Mouse (Mus musculus) gastrocnemius, postnatal 25 days (tissue): ENCODE results near the gene Nelfa. TPM values are rescaled to one million over a fixed set of nuclear protein-coding genes. Genes with fewer than 3 reads are reported as not detected.
"Not testable (repeated sequence)": the region's sequence is repeated elsewhere in the genome, so short reads cannot be mapped to it uniquely, and the experiment has no call there.

Source experiments
- DNase-seq: peaks from one replicate; pipeline ENCODE4 v3.0.0; 2022
- long read RNA-seq, 2 experiments: library from polyadenylated mRNA; stranded (forward); transcript quantifications; one replicate each; pipeline ENCODE4 v2.0.0; 2021
- total RNA-seq, 2 experiments: library from RNA; stranded (reverse); gene quantifications; 1 replicate in 1 of 2; 2 replicates in 1 of 2; pipeline ENCODE4 v1.2.3; 2021

Nelfa gene
- total RNA-seq: 1 to 10 TPM; 4.7 to 6.6 TPM
- long read RNA-seq, experiment 1, transcript Nelfa-201 (11 exons, 2,580 nt): major isoform, 8 of 12 reads
- long read RNA-seq, experiment 1, partial matches to known transcripts: 1 of 12 reads
- long read RNA-seq, experiment 1, other reads (novel, unspliced or antisense): 3 of 12 reads
- long read RNA-seq, experiment 2, transcript Nelfa-201 (11 exons, 2,580 nt): major isoform, 6 of 6 reads
- long read RNA-seq, experiment 2, partial matches to known transcripts: 0 of 6 reads
- long read RNA-seq, experiment 2, other reads (novel, unspliced or antisense): 0 of 6 reads

DNA sequence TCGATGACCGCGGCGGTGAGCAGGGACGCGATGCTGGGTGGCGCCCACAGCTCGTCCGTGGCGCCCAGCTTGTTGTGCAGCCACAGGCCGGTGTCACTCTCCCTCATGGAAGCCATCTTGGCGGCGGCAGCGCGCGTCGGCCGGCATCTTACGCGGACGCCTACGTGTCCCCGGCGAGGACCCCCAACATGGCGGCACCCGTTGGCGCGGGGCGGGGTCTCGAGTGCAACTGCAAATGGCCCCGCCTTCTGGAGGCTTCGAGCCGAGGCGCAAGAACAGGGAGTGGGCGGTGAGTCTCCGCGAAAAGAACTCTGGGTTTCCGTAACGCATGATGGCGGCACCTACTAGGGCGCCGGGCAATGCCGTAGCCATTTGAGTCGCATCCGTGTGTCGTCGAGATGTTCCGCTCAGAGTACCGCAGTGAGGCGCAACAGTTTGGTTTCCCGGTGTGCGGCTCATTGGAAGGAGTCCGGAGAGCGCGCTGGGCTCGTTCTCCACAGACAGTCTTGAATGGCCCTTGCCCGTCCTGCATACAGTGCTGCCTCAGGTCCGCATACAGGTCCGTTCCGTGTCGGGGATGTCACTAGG is at the start of gene Nelfa:
Gene Nelfa, minus strand, starts transcription at position 294 of the 588 bp plus-strand sequence.
- DNase-seq: peak; percentile 99

DNA sequence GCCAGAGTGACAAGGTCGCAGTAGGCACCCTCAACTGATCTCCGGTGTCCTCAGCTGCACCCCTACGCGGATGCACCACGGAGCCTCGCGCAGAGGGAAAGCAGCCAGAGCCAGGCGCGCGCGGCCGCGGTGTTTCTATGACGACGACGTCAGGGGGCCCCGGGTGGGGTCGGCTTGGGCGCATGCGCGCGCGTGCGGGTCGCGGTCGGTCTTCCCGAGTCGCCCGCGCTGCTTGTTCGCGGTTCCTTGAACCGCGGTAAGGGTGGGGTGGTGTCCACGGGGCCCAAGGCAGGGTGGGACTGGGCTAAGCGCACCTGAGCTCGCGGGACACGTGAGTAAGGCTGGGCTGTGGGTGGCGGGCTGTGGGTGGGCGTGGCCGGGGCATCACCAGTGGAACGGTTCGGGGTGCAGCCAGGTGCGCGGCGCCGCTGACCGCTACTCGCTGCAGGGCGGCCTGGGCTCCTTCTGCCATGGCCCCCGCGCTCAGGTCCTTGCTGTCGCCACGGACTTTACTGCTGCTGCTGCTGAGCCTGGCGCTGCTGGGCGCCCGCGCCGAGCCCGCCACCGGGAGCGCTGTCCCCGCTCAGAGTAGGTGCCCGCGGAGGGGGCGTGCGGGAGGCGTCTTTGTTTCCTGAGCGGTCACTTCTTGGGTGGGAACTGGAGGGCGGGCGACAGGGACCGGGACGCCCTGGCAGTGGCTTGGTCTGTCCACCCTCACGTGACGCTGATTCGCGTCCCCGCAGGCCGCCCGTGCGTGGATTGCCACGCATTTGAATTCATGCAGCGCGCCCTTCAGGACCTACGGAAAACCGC is 47.3 kb upstream of the Nelfa start, which contains the start of gene Gm1673:
Gene Gm1673, plus strand, starts transcription at position 125 of the 813 bp plus-strand sequence.
- DNase-seq: peak; percentile 54

DNA sequence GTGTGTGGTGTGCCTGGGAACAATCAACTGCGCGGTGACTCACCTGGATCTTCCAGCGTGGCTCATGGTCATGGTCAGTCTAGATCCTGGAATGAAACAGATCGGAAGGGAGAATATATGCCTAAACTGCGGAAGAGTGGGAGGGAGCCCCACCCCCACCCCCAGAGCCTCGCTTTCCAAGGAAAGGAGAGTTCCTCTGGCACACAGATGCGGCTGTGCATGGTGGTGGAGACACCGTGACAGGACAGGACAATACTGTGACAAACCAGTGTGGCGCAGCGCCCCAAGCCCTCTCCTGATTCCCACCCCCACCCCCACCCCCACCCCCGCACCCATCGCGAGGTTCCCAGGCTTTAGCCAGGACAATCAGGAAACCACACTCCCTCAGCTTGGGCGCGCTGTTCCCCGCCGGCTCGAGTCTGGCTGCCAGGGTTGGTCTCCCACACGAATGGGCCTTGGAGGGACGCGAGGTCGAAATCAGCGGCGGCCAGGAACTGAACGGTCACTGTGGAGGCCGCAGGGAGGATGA is 46.6 kb upstream of the Nelfa start:
- DNase-seq: no peak

- DNase-seq: no peak
These were observed 40.1 kb upstream of the Nelfa start for GRCm38 (mm10) chr5:33976267-33976666.

DNA sequence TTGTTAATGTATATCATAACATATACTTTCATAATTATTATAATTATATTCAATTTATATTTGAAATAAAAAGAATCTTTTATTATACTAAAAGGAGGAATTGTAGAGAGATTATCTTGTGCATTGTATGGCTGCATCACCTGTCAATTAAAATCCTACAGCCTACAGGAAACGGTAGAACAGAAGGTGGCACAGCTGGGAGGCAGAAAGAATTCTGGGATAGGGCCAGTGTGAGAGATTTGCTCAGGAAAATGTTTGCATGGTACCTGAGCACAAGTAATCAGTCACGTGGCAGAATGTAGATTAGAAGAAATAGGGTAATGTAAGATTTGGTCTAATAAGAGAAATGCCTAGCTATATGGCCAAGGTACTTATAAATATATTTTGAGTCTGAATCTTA is 38.5 kb upstream of the Nelfa start:
- DNase-seq: no peak

DNA sequence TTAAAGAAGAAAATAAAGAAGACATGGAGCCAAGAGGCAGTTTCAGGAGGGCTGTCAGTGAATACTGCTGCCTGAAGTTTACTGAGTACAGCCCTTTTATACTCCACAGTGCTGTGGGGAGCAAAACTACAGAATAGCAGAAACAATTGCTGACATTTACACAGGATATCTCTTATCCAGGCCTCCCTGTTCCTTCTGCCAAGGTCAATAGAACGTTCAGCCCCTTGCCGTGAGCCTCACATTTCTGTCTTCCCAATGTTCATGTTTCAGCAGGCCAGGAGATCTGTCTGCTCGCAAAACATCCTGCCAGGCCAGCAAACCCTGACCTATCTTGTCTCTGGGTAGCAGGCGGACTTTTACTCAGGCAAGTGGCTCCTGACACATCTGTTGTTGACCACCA is 23.2 kb upstream of the Nelfa start:
- DNase-seq: no peak

DNA sequence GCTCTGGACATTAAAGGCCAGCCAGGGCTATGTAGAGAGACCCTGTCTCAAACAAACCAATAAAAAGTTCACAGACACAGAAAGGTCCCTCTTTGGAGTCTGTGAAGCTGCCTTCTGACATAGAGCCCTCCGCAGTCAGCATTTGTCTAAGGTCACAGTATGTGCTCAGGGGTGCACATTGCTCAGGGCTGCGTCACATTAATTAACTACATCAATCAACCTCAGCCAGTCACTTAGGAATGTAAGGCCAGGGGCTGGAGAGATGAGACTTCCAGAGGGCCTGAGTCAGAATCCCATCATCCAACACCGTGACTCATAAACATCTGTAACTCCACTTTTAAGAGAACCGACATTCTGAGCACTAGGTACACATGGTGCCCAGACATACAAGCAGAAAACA is 19.7 kb upstream of the Nelfa start:
- no peak for DNase-seq

DNA sequence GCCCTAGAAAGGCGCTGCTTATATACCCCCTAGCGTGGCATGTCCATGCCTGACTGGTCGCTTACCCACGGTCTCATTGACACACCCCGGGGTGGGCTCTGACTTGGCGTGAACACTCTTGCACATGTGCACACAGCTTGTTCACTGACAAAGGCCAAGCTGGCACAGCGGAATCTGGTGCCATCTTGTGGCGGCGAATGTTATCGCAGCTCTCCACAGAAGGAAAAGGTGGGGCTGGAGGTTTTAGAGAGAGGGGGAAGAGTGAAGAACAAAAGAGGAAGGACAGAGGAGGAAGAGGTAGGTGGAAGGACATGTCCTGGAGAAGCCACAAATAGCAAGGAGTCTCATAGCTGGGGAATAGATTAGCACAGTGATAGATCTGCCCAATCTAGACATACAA is 18.1 kb upstream of the Nelfa start:
- DNase-seq: peak; percentile 51

DNA sequence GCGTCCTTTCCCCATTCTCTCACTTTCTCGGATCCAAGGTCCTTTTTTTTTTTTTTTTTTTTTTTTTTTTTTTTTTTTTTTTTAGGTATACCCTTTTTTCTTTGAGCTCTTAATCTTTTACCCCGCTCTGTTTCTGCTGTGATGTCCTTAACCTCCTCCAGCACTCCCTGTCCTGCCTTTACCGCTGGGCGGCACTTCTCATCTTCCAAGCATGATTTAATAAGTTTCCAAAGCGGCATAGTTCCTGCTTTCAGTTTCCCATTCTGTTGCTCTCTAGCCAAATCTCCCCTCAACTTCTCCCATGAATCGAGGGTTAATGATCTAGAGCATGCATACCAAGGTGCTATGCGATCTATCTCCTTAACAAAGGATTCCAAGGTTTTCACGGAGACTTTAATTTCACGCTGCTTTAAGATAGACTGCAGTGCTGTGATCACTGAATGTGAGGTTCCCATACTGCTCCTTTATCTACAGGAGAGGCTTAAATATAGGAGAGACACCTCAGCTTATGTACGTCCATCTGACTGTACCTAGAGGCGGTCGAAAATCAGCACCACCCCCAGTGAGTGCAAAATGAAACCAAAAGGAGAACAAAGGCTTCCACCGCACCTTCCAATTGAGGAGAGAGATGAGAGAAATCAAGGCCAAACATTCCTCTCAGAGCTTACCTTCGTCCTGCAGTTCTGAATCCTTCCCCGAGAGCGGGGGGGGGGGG is 17.4 kb upstream of the Nelfa start:
- no peak for DNase-seq

DNA sequence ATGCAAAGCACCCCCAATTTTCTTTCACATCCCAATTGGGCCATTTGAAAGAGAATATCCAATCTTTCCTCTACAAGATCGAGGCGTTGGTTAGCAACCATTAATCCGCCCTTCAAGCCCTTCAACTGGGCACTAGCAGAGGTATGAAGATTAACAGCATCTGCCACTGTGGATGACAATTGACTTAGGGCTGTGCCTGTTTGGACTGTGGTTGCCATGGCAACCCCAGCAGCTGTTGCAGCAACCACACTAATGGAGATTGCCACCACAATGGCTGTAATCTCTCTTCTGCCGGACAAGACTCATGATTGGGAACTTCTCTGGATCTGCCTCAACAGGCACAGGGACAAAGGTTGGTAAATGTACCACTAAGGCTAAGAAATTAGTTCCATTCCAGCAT is 12.1 kb upstream of the Nelfa start:
- no peak for DNase-seq

DNA sequence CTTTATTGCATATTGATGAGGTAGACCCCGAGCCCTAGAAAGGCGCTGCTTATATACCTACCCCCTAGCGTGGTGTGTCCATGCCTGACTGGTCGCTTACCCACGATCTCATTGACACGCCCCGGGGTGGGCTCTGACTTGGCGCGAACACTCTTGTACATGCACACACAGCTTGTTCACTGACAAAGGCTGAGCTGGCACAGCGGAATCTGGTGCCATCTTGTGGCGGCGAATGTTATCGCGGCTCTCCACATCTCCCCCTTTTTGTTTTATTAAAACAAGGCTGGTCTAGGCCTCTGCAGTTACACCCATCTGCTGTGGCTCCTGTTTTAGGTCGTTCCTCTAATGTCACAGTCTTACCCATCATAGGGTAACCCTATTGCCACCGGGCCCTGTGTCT is 10.8 kb upstream of the Nelfa start:
- DNase-seq: not testable (repeated sequence)

GRCm38 (mm10) chr5:33938448-33938847 is 2.2 kb upstream of the Nelfa start:
- peak; percentile 29 for DNase-seq

DNA sequence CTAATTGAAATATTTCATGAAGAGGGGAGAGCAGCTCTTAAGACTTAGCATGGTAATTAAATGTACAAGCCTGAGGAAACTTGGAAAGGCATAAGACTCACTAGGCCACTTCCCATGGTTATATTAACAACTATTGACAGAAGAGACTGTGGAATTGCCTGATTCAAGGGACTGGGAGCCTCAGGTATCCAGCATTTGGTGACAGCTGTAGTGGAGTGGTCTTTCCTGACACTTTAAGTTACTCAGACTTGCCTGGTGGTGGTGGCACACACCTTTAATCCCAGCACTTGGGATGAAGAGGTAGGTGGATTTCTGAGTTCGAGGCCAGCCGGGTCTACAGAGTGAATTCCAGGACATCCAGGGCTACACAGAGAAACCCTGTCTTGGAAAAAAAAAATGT is 1.0 kb upstream of the Nelfa start:
- no peak for DNase-seq

DNA sequence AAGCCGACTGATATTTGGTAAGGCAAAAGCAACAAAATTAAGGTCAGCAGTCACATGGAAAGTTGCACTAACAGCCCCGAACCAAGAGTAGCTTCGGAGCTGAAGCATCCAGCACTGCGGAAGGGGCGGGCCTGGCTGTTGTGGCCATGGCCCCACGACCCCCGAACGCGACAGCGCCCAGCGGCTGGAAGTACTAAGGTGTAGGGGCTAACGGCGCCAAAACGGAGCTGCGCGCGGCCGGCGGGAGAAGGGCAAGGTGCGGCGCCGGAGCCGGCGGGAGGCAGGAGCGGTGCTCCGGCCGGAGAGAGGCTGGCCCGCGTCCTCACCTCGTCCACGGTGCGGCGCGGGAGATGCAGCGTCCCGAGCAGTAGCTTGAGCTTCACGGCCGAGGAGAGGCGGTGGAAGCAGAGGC is 507 bp downstream of the Nelfa start:
- no peak for DNase-seq

GRCm38 (mm10) chr5:33934877-33935276 is 1.3 kb downstream of the Nelfa start:
- DNase-seq: no peak

DNA sequence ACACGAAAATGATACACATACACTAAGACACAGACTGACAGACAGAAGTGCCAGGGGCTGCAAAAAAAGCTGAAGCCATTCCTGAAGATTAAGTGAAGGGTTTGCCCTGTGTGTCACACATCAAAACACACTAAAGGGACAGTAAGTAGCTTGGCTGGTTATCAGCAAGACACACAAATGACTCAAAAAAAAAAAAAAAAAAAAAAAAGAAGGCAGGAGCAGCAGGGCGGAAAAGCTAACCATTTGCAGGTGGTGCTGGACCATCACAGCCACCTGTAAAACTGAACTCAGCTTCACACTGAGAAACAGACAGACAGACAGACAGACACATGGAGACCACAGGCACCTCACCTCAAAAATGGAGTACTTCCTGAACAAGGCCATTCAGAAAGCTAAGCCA is 2.1 kb downstream of the Nelfa start:
- DNase-seq: no peak

DNA sequence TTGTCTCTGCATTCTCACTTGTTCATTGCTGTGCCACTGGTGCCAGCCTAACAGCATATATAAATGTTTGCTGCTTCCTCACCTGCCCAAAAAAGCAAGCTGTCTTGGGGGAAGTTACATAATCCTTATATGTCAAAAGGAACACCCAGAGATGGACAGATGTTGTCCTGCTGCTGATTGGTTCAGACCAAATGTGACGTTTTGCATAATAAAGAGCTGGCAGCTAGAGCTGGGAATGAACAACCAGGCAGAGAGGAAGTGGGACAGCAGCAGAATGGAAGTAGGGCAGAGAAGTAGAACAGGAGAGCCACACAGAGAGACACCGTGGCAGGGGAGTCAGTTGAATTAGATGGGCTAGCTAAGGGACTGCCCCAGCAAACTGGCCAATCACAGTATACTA is 3.8 kb downstream of the Nelfa start:
- DNase-seq: no peak

GRCm38 (mm10) chr5:33926170-33926569 is 10.0 kb downstream of the Nelfa start:
- no peak for DNase-seq

- no peak for DNase-seq
These were observed 13.6 kb downstream of the Nelfa start for GRCm38 (mm10) chr5:33922566-33922965.

GRCm38 (mm10) chr5:33921486-33922235 is 14.6 kb downstream of the Nelfa start:
- DNase-seq: no peak

GRCm38 (mm10) chr5:33920924-33921323 is 15.3 kb downstream of the Nelfa start:
- DNase-seq: no peak

GRCm38 (mm10) chr5:33920037-33920436 is 16.2 kb downstream of the Nelfa start:
- DNase-seq: no peak
